8 mouse cellular contexts compared by ENCODE assay signal in genomic region chr8:124520249-124521080, GRCm38 (mm10). TPM values are rescaled to one million over a fixed set of nuclear protein-coding genes. Genes with fewer than 3 reads are reported as not detected.
DNase-seq lines count a peak whose midpoint lies in the region; ATAC-seq lines count a peak whose summit lies in the region.

Gene Cog2, plus strand, starts transcription at chr8:124520767.

- ATAC-seq in inflammation-experienced regulatory T-cells, adult 6 months, result peak; percentile 99
- ATAC-seq in megakaryocyte-erythroid progenitor cell, adult 5-6 weeks (replicated peaks; ENCODE audit: low FRiP score, low TSS enrichment, poor library complexity, severe bottlenecking), result peak; percentile 99

- peak; percentile 92 to 96 for DNase-seq in adrenal gland, adult (ENCODE audit: inconsistent age in 2 of 2, low spot score in 1 of 2)
- DNase-seq in embryo, embryonic 10.5 days (ENCODE audit: low spot score), result peak; percentile 97
- DNase-seq in gastrocnemius, postnatal 14 days, result peak; percentile 92
- peak; percentile 88 to 95 for DNase-seq in left cerebral cortex, postnatal 10 days (ENCODE audit: extremely low spot score in 1 of 2, low spot score in 2 of 2)
- peak; percentile 90 for DNase-seq in right cerebral cortex, postnatal 25 days
- DNase-seq in urinary bladder, postnatal 4 days (ENCODE audit: low spot score in 2 of 2), result peak; percentile 84 to 90

- intact Hi-C loops in gastrocnemius, postnatal 14 days (cut with DNase I; ENCODE audit: low total_unique reads), result no loop called here
- intact Hi-C loops in left cerebral cortex, postnatal 10 days (cut with DNase I), result no loop called here

RNA-seq across cellular contexts. Expression of gene Cog2, which starts in this region (rescaled TPM):
- total RNA-seq in gastrocnemius, postnatal 14 days (2021), result 10 to 100 TPM; 18.7 to 19.8 TPM
- polyA plus RNA-seq in inflammation-experienced regulatory T-cells, adult 6 months (2017; shearing (Covaris generic)), result 10 to 100 TPM; 41.3 to 44.4 (median 42.9) TPM
- 10 to 100 TPM; 32.8 to 39.1 TPM for total RNA-seq in left cerebral cortex, postnatal 10 days (2021)
- total RNA-seq in megakaryocyte-erythroid progenitor cell, adult 5-6 weeks (2014; fragmentation: Nextera tagmentation), result 22.5 and 23.8 TPM in 2 replicates
- total RNA-seq in megakaryocyte-erythroid progenitor cell, adult 5-6 weeks (2017), result 24.5 and 34.1 TPM in 2 replicates

Comparison
In these comparisons a context has a peak if more than half of its experiments do, and no peak if none do; other contexts are left out.
1. Peak in every context shown above with its lines: DNase-seq and ATAC-seq.